Comparison of ENCODE assay signal across 10 mouse cellular contexts in genomic region chr4:124772125-124772524, GRCm38 (mm10). TPM values are rescaled to one million over a fixed set of nuclear protein-coding genes. Genes with fewer than 3 reads are reported as not detected.
DNase-seq lines count a peak whose midpoint lies in the region; ATAC-seq and TF ChIP-seq lines count a peak whose summit lies in the region.
"Had no signal": no experiment of that assay in that cellular context is flagged by ENCODE, and none has a peak within 500 bp of the region (broad histone marks: within the 10 kb centered on the region; RNA-seq: fewer than 3 reads in every experiment).

No protein-coding gene starts in this region.

- no peak overlapping the region for H3K9ac ChIP-seq in kidney, postnatal 0 days (ENCODE audit: low read depth, low read length)
- H3K9ac ChIP-seq in heart, embryonic 15.5 days: no peak overlapping the region
- peak overlapping the region; percentile 33; the same call in 1 of the 2 replicates for H3K9ac ChIP-seq in liver, embryonic 16.5 days (ENCODE audit: low read depth, low read length)
- no peak overlapping the region for H3K9ac ChIP-seq in stomach, embryonic 15.5 days

- 63% methylated on average over 4 of the region's 4 CpGs for WGBS in kidney, postnatal 0 days
- WGBS in heart, embryonic 15.5 days: 28% methylated on average over 4 of the region's 4 CpGs
- 15% methylated on average over 4 of the region's 4 CpGs for WGBS in liver, embryonic 16.5 days (ENCODE audit: insufficient replicate concordance)
- WGBS in stomach, embryonic 15.5 days: 42% methylated on average over 4 of the region's 4 CpGs

- peak; percentile 44 for DNase-seq in kidney, postnatal 0 days (ENCODE audit: low spot score)
- no peak for DNase-seq in kidney, postnatal 4 days
- no peak for DNase-seq in layer of hippocampus, adult 18-20 months (ENCODE audit: low spot score in 2 of 2)
- DNase-seq in thymus, postnatal 4 days: no peak
- DNase-seq: kidney, adult 18-20 months; thymus, adult 18-20 months had no signal

- ATAC-seq in kidney, postnatal 0 days (replicated peaks; ENCODE audit: low FRiP score, low read depth): no peak
- ATAC-seq in heart, embryonic 15.5 days (replicated peaks; ENCODE audit: insufficient number of reproducible peaks, insufficient read depth, low FRiP score, low read depth): peak; percentile 79
- no peak for ATAC-seq in liver, embryonic 16.5 days (ENCODE audit: low read depth)
- ATAC-seq in stomach, embryonic 15.5 days (ENCODE audit: insufficient read depth, low FRiP score, low read depth): peak; percentile 75
- ATAC-seq in CD4-positive, CD25-positive, alpha-beta regulatory T cell, adult 4 months: no peak

- no peak overlapping the region for H3K4me2 ChIP-seq in kidney, postnatal 0 days (ENCODE audit: low read length)
- H3K4me2 ChIP-seq in heart, embryonic 15.5 days: no peak overlapping the region
- no peak overlapping the region for H3K4me2 ChIP-seq in liver, embryonic 16.5 days (ENCODE audit: low read depth, low read length)
- H3K4me2 ChIP-seq in stomach, embryonic 15.5 days: no peak overlapping the region

- no peaks in the 10 kb centered on the region for H3K9me3 ChIP-seq in kidney, postnatal 0 days (replicated peaks; ENCODE audit: low read length)
- H3K9me3 ChIP-seq in heart, embryonic 15.5 days (replicated peaks): no peaks in the 10 kb centered on the region
- no peaks in the 10 kb centered on the region for H3K9me3 ChIP-seq in liver, embryonic 16.5 days (replicated peaks; ENCODE audit: control insufficient read depth, low read length)
- H3K9me3 ChIP-seq in stomach, embryonic 15.5 days: no peaks in the 10 kb centered on the region

- H3K27me3 ChIP-seq in kidney, postnatal 0 days (ENCODE audit: insufficient read depth, low read length): no peaks in the 10 kb centered on the region
- no peaks in the 10 kb centered on the region for H3K27me3 ChIP-seq in heart, embryonic 15.5 days
- H3K27me3 ChIP-seq in liver, embryonic 16.5 days (ENCODE audit: control insufficient read depth, insufficient read depth, low read depth, low read length): no peaks in the 10 kb centered on the region
- no peaks in the 10 kb centered on the region for H3K27me3 ChIP-seq in stomach, embryonic 15.5 days (replicated peaks)

- no peak overlapping the region for H3K4me3 ChIP-seq in kidney, postnatal 0 days (replicated peaks; ENCODE audit: low read depth, low read length)
- no peak overlapping the region for H3K4me3 ChIP-seq in heart, embryonic 15.5 days
- H3K4me3 ChIP-seq in liver, embryonic 16.5 days (ENCODE audit: low read depth, low read length): no peak overlapping the region
- H3K4me3 ChIP-seq in stomach, embryonic 15.5 days (replicated peaks): no peak overlapping the region

- no peaks in the 10 kb centered on the region for H3K36me3 ChIP-seq in kidney, postnatal 0 days (ENCODE audit: insufficient read depth, low read length)
- no peaks in the 10 kb centered on the region for H3K36me3 ChIP-seq in heart, embryonic 15.5 days
- H3K36me3 ChIP-seq in liver, embryonic 16.5 days (ENCODE audit: control insufficient read depth, insufficient read depth): no peaks in the 10 kb centered on the region
- no peaks in the 10 kb centered on the region for H3K36me3 ChIP-seq in stomach, embryonic 15.5 days

- H3K4me1 ChIP-seq in kidney, postnatal 0 days (replicated peaks; ENCODE audit: insufficient read depth, low read length): no peaks in the 10 kb centered on the region
- peaks cover 15% of the 10 kb centered on the region for H3K4me1 ChIP-seq in heart, embryonic 15.5 days (replicated peaks)
- peaks cover 69% of the 10 kb centered on the region for H3K4me1 ChIP-seq in liver, embryonic 16.5 days (ENCODE audit: control insufficient read depth, low read depth, low read length)
- H3K4me1 ChIP-seq in stomach, embryonic 15.5 days: peaks cover 4% of the 10 kb centered on the region; the same call in 1 of the 2 replicates

- no peak overlapping the region; the same call in 1 of the 2 replicates for H3K27ac ChIP-seq in kidney, postnatal 0 days
- peak overlapping the region; percentile 78 for H3K27ac ChIP-seq in heart, embryonic 15.5 days
- peak overlapping the region; percentile 77 for H3K27ac ChIP-seq in liver, embryonic 16.5 days (ENCODE audit: low read length)
- peak overlapping the region; percentile 85 for H3K27ac ChIP-seq in stomach, embryonic 15.5 days

- TF ChIP-seq CTCF in kidney, postnatal 0 days (IDR thresholded peaks at IDR 0.05; ENCODE audit: low read depth): no peak

RNA-seq across cellular contexts. Expression of gene Mtf1, which starts 29.8 kb away (rescaled TPM):
- polyA plus RNA-seq in kidney, postnatal 0 days (2015; fragmentation: Nextera tagmentation; extraction: Ambion mirVana): 11.3 and 14.8 TPM in 2 replicates
- polyA plus RNA-seq in heart, embryonic 15.5 days (2015; fragmentation: Nextera tagmentation; extraction: Ambion mirVana): 10.1 and 10.6 TPM in 2 replicates
- 8.5 and 10.1 TPM in 2 replicates for polyA plus RNA-seq in liver, embryonic 16.5 days (2015; fragmentation: Nextera tagmentation; extraction: Ambion mirVana)
- 11.7 and 13.2 TPM in 2 replicates for polyA plus RNA-seq in stomach, embryonic 15.5 days (2015; fragmentation: Nextera tagmentation; extraction: Ambion mirVana)
- polyA plus RNA-seq in CD4-positive, CD25-positive, alpha-beta regulatory T cell, adult 4 months (2017; shearing (Covaris generic)): 10 to 100 TPM; 16.0 to 16.7 TPM
- total RNA-seq in layer of hippocampus, adult 18-20 months (2021): 10 to 100 TPM; 26.0 to 29.3 TPM

RNA-seq across cellular contexts. Expression of gene Inpp5b, which starts 30.5 kb away (rescaled TPM):
- polyA plus RNA-seq in kidney, postnatal 0 days (2015; fragmentation: Nextera tagmentation; extraction: Ambion mirVana): 21.8 and 27.0 TPM in 2 replicates
- 13.7 and 15.5 TPM in 2 replicates for polyA plus RNA-seq in heart, embryonic 15.5 days (2015; fragmentation: Nextera tagmentation; extraction: Ambion mirVana)
- 32.7 and 39.1 TPM in 2 replicates for polyA plus RNA-seq in liver, embryonic 16.5 days (2015; fragmentation: Nextera tagmentation; extraction: Ambion mirVana)
- polyA plus RNA-seq in stomach, embryonic 15.5 days (2015; fragmentation: Nextera tagmentation; extraction: Ambion mirVana): 27.1 and 31.6 TPM in 2 replicates
- polyA plus RNA-seq in CD4-positive, CD25-positive, alpha-beta regulatory T cell, adult 4 months (2017; shearing (Covaris generic)): 100 to 1,000 TPM in 1 of 2 experiments, 10 to 100 TPM in 1; 88.0 to 146 TPM
- 10 to 100 TPM; 42.9 to 47.1 TPM for total RNA-seq in layer of hippocampus, adult 18-20 months (2021)

RNA-seq across cellular contexts. Expression of gene Sf3a3, which starts 57.5 kb away (rescaled TPM):
- 92.4 and 103 TPM in 2 replicates for polyA plus RNA-seq in kidney, postnatal 0 days (2015; fragmentation: Nextera tagmentation; extraction: Ambion mirVana)
- 73.6 and 86.5 TPM in 2 replicates for polyA plus RNA-seq in heart, embryonic 15.5 days (2015; fragmentation: Nextera tagmentation; extraction: Ambion mirVana)
- polyA plus RNA-seq in liver, embryonic 16.5 days (2015; fragmentation: Nextera tagmentation; extraction: Ambion mirVana): 49.4 and 54.4 TPM in 2 replicates
- polyA plus RNA-seq in stomach, embryonic 15.5 days (2015; fragmentation: Nextera tagmentation; extraction: Ambion mirVana): 133 and 140 TPM in 2 replicates
- polyA plus RNA-seq in CD4-positive, CD25-positive, alpha-beta regulatory T cell, adult 4 months (2017; shearing (Covaris generic)): 100 to 1,000 TPM; 104 to 108 TPM
- 10 to 100 TPM; 35.0 TPM for total RNA-seq in layer of hippocampus, adult 18-20 months (2021)

Comparison
In these comparisons a context has a peak if more than half of its experiments do, and no peak if none do; other contexts are left out.
1. ATAC-seq: peak in heart, embryonic 15.5 days (single experiment) and stomach, embryonic 15.5 days (single experiment); none in kidney, postnatal 0 days (single experiment), liver, embryonic 16.5 days (single experiment) and CD4-positive, CD25-positive, alpha-beta regulatory T cell, adult 4 months (single experiment).